Mouse (Mus musculus): ENCODE data around the gene Gpc4. TPM values are rescaled to one million over a fixed set of nuclear protein-coding genes. Genes with fewer than 3 reads are reported as not detected.

Gpc4 gene
- polyA plus RNA-seq, 1 experiment from 2014 or later, result 6.3 TPM

- Histone ChIP-seq H3K4me2 (peak overlapping the region; percentile 90), H3K9ac (peak overlapping the region; percentile 74), H3K27ac (no peak overlapping the region), H3K36me3 (no peaks in the 10 kb centered on the region), H3K4me1 (peaks cover 23% of the 10 kb centered on the region), H3K9me3 (replicated peaks) (no peaks in the 10 kb centered on the region), H3K27me3 (replicated peaks) (peaks cover 40% of the 10 kb centered on the region), H3K4me3 (peak overlapping the region; percentile 65)
- 14% methylated on average over 25 of the region's 25 CpGs for WGBS (ENCODE audit: insufficient replicate concordance)
- ATAC-seq, result no peak
Observed at GRCm38 (mm10) chrX:52163418-52164133, 1.5 kb downstream of the Gpc4 start.

DNA sequence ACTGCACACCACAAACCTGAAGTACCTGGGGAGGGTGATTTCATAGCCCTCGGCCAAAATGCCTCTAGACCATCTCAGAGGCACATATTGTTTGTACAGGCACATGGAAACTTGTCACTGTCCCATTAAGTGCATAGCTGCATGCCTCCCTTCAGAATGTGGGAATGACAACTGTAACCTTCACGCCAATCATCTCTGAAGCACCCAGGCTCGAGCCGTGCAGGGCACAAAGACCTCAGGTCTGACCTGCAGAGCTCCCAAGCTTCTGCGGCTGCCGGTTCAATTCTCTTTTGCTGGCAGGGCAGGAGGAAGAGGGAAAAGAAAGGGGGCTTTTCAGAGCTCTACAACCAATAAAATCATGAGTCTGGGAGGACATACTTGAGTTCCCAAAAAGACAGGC lies 2.3 kb downstream of the Gpc4 start:
- Histone ChIP-seq H3K36me3 (no peaks in the 10 kb centered on the region), H3K9ac (0 out of 2 replicates have a peak overlapping the region, but pooled peaks have one; percentile 27), H3K27ac (no peak overlapping the region), H3K4me2 (peak overlapping the region; percentile 90), H3K9me3 (replicated peaks) (no peaks in the 10 kb centered on the region), H3K4me1 (peaks cover 23% of the 10 kb centered on the region), H3K27me3 (replicated peaks) (peaks cover 40% of the 10 kb centered on the region), H3K4me3 (peak overlapping the region; percentile 65)
- ATAC-seq, result no peak
- WGBS (ENCODE audit: insufficient replicate concordance), result 27% methylated on average over 6 of the region's 6 CpGs

GRCm38 (mm10) chrX:52162206-52162605 lies 2.8 kb downstream of the Gpc4 start:
- H3K36me3 ChIP-seq, result no peaks in the 10 kb centered on the region
- no peak for ATAC-seq
- peaks cover 40% of the 10 kb centered on the region for H3K27me3 ChIP-seq (replicated peaks)
- no peaks in the 10 kb centered on the region for H3K9me3 ChIP-seq (replicated peaks)
- peak overlapping the region; percentile 90; the same call in 1 of the 2 replicates for H3K4me2 ChIP-seq
- no peak overlapping the region for H3K27ac ChIP-seq
- no peak overlapping the region for H3K4me3 ChIP-seq
- H3K9ac ChIP-seq, result no peak overlapping the region
- WGBS (ENCODE audit: insufficient replicate concordance), result 73% methylated on average over 1 of the region's 1 CpGs
- H3K4me1 ChIP-seq, result peaks cover 23% of the 10 kb centered on the region

DNA sequence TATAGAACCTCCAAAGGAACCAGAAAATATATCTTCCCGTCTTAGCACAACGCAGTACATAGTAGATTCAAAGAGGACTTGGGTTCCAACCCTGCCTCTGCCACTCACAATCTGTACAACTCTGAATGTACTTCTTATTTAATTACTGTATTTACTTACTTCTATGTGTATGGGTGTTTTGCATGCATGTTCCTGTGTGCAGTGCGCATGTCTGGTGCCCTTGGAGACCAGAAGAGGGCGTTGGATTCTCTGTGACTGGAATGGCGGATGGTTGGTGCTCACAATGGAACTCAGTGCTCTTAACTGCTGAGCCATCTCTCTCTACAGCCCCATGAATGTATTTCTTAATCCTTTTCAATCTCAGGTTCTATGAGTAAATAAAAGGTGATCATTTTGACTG lies 5.4 kb downstream of the Gpc4 start:
- Histone ChIP-seq H3K27me3 (replicated peaks) (peaks cover 29% of the 10 kb centered on the region), H3K9me3 (replicated peaks) (no peaks in the 10 kb centered on the region), H3K4me3 (no peak overlapping the region), H3K4me2 (no peak overlapping the region), H3K9ac (no peak overlapping the region), H3K36me3 (no peaks in the 10 kb centered on the region), H3K27ac (no peak overlapping the region), H3K4me1 (peaks cover 20% of the 10 kb centered on the region)
- WGBS (ENCODE audit: insufficient replicate concordance), result 66% methylated on average over 5 of the region's 5 CpGs
- no peak for ATAC-seq

DNA sequence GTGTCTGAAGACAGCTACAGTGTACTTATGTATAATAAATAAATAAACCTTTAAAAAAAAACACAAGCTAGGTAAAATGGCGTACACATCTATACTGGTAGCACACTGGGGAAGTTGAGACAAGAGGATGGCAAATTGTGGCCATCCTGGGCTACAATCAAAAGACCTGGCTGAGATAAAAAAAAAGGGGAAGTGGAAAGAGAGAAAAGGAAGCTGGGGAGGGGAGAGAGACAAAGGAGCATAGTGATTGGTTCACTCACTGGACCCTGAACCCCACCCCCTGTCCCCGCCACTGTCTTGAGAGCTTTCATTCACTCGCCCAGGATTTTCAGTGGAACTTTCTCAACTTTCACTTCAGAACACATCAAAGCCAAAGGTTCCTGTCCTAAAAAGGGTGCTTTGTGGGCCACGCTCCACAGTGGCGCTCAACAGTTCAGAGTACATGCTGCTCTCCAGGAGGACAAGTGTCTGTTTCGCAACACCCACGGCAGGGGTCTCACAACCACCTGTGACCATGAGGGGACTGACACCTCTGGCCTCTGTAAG lies 9.6 kb downstream of the Gpc4 start:
- no peak for ATAC-seq
- Histone ChIP-seq H3K9me3 (replicated peaks) (no peaks in the 10 kb centered on the region), H3K36me3 (no peaks in the 10 kb centered on the region), H3K4me2 (peak overlapping the region; percentile 41), H3K9ac (no peak overlapping the region), H3K27ac (no peak overlapping the region), H3K4me1 (peaks cover 38% of the 10 kb centered on the region), H3K27me3 (replicated peaks) (no peaks in the 10 kb centered on the region), H3K4me3 (no peak overlapping the region)
- 65% methylated on average over 7 of the region's 7 CpGs for WGBS (ENCODE audit: insufficient replicate concordance)

GRCm38 (mm10) chrX:52154821-52155220 lies 10.2 kb downstream of the Gpc4 start:
- WGBS (ENCODE audit: insufficient replicate concordance), result 78% methylated on average over 4 of the region's 4 CpGs
- H3K27ac ChIP-seq, result no peak overlapping the region
- H3K27me3 ChIP-seq (replicated peaks), result no peaks in the 10 kb centered on the region
- ATAC-seq, result no peak
- H3K9me3 ChIP-seq (replicated peaks), result no peaks in the 10 kb centered on the region
- H3K4me3 ChIP-seq, result no peak overlapping the region
- H3K4me1 ChIP-seq, result peaks cover 41% of the 10 kb centered on the region
- H3K4me2 ChIP-seq, result no peak overlapping the region
- no peaks in the 10 kb centered on the region for H3K36me3 ChIP-seq
- no peak overlapping the region for H3K9ac ChIP-seq

GRCm38 (mm10) chrX:52153451-52153850 lies 11.6 kb downstream of the Gpc4 start:
- no peaks in the 10 kb centered on the region for H3K36me3 ChIP-seq
- no peaks in the 10 kb centered on the region for H3K27me3 ChIP-seq (replicated peaks)
- H3K4me2 ChIP-seq, result no peak overlapping the region
- peaks cover 52% of the 10 kb centered on the region for H3K4me1 ChIP-seq
- no peak overlapping the region for H3K27ac ChIP-seq
- 55% methylated on average over 4 of the region's 4 CpGs for WGBS (ENCODE audit: insufficient replicate concordance)
- H3K9ac ChIP-seq, result no peak overlapping the region
- no peak for ATAC-seq
- no peaks in the 10 kb centered on the region for H3K9me3 ChIP-seq (replicated peaks)
- H3K4me3 ChIP-seq, result no peak overlapping the region

- 85% methylated on average over 5 of the region's 5 CpGs for WGBS (ENCODE audit: insufficient replicate concordance)
- H3K4me1 ChIP-seq, result peaks cover 52% of the 10 kb centered on the region
- no peak overlapping the region for H3K27ac ChIP-seq
- no peak overlapping the region for H3K9ac ChIP-seq
- no peaks in the 10 kb centered on the region for H3K36me3 ChIP-seq
- no peaks in the 10 kb centered on the region for H3K9me3 ChIP-seq (replicated peaks)
- H3K27me3 ChIP-seq (replicated peaks), result no peaks in the 10 kb centered on the region
- no peak overlapping the region for H3K4me3 ChIP-seq
- ATAC-seq, result no peak
- no peak overlapping the region for H3K4me2 ChIP-seq
Observed at GRCm38 (mm10) chrX:52152961-52153360, 12.1 kb downstream of the Gpc4 start.

DNA sequence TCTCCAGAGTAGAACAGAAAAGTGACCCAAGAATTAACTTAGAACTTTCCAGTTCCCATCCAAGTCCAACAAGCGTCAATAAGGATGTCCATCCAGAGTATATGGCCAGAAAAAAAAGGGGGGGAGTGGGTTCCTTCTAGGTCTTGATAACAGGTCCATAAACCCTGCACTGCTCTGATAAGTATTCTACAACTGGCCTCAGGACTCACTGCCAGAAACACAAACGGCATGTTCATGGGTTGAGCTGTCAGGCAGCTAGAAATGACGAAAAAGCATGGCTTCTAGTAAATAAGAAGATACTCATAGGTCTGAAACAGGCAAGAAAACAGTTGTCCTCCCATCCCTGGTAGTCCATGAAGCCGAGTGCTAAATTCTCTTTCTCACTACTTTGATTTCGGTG lies 13.5 kb downstream of the Gpc4 start:
- WGBS (ENCODE audit: insufficient replicate concordance), result 39% methylated on average over 5 of the region's 5 CpGs
- peak; percentile 78 for ATAC-seq
- Histone ChIP-seq H3K4me2 (peak overlapping the region; percentile 61), H3K4me1 (peaks cover 52% of the 10 kb centered on the region), H3K9ac (no peak overlapping the region; the same call in 1 of the 2 replicates), H3K27me3 (replicated peaks) (no peaks in the 10 kb centered on the region), H3K4me3 (peak overlapping the region; percentile 23; the same call in 1 of the 2 replicates), H3K36me3 (no peaks in the 10 kb centered on the region), H3K27ac (peak overlapping the region; percentile 77; the same call in 1 of the 2 replicates), H3K9me3 (replicated peaks) (no peaks in the 10 kb centered on the region)

DNA sequence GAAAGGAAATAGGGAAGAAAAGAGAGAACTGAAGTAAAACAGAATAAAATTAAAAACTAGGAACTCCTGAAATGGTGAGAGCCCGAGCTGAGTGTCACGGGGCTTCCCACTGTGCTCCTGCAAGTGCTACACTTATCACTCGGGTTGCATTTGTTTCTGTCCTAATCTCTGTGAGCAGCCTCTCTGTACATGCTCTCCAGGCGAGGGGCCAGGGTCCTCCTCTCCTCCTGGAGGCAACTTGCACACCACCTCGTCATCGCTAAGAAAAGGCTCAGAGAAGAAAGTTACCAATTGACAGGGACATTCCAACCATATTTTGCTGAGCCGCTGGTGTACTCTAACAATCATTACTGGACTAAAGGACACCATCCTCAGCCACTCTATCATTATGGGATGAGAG lies 14.0 kb downstream of the Gpc4 start:
- H3K4me3 ChIP-seq, result peak overlapping the region; percentile 23; the same call in 1 of the 2 replicates
- H3K36me3 ChIP-seq, result no peaks in the 10 kb centered on the region
- peaks cover 53% of the 10 kb centered on the region for H3K4me1 ChIP-seq
- peak overlapping the region; percentile 77; the same call in 1 of the 2 replicates for H3K27ac ChIP-seq
- no peaks in the 10 kb centered on the region for H3K9me3 ChIP-seq (replicated peaks)
- no peak overlapping the region; the same call in 1 of the 2 replicates for H3K9ac ChIP-seq
- peak; percentile 95 for ATAC-seq
- 33% methylated on average over 7 of the region's 7 CpGs for WGBS (ENCODE audit: insufficient replicate concordance)
- H3K27me3 ChIP-seq (replicated peaks), result no peaks in the 10 kb centered on the region
- peak overlapping the region; percentile 61 for H3K4me2 ChIP-seq

GRCm38 (mm10) chrX:52145563-52145962 lies 19.5 kb downstream of the Gpc4 start:
- Histone ChIP-seq H3K4me1 (peaks cover 44% of the 10 kb centered on the region), H3K27me3 (replicated peaks) (no peaks in the 10 kb centered on the region), H3K4me2 (0 out of 2 replicates have a peak overlapping the region, but pooled peaks have one; percentile 4), H3K27ac (peak overlapping the region; percentile 36; the same call in 1 of the 2 replicates), H3K9me3 (replicated peaks) (no peaks in the 10 kb centered on the region), H3K36me3 (no peaks in the 10 kb centered on the region), H3K9ac (no peak overlapping the region), H3K4me3 (no peak overlapping the region)
- ATAC-seq, result peak; percentile 55

DNA sequence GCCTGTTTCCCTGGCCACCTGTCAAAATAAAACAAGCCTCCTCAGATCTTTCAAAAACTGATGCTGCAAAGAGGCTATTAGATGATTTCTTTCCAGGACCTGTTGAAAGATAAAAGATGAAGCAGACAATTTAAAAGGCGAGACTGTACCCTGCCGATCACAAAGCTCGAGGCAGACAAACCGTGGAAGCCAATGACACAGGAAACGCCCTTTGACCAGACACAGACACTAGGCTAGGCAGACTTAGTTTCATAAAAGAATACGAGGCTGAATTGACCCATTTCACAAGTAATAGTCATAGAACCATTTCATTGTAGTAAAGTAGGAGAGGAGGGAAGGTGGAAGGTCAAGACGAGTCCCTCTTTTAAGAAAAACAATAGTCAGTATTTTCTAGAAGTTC lies 20.6 kb downstream of the Gpc4 start:
- no peak for ATAC-seq
- H3K27ac ChIP-seq, result no peak overlapping the region
- no peak overlapping the region for H3K4me3 ChIP-seq
- H3K4me2 ChIP-seq, result peak overlapping the region; percentile 22
- H3K9ac ChIP-seq, result no peak overlapping the region
- H3K4me1 ChIP-seq, result peaks cover 38% of the 10 kb centered on the region
- no peaks in the 10 kb centered on the region for H3K36me3 ChIP-seq
- H3K9me3 ChIP-seq (replicated peaks), result no peaks in the 10 kb centered on the region
- H3K27me3 ChIP-seq (replicated peaks), result no peaks in the 10 kb centered on the region
- 57% methylated on average over 7 of the region's 7 CpGs for WGBS (ENCODE audit: insufficient replicate concordance)

All from liver, embryonic 12.5 days (tissue).